Comparison of ENCODE assay signal across 11 mouse cellular contexts in the genomic region with DNA sequence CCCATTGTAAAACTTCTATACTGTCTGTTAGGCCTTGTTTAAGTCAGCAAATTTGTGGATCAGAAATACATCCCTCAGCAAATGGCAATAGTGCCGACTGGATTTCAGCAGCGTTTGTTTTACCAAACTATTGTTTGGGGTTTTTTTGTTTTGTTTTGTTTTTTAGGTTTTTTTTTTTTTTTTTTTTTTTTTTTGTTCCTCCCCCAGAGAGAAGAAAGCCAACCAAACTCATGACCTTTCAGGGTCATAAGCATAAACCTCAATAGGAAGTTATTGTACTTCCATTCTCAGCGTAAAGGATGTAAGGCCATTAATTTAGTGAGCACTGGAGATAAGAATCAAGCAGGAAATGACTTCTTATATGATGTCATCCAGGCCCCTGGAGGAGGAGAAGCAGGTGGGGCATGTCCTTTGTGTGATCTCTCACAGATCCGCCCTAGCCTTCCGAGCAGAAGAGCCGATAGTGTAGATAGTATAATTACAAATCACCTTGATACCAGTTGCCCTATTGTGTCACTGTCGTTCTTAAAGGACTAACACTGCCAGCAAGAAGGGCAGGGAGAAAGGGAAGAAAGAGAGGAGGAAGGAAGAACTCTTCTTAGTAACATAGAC. TPM values are rescaled to one million over a fixed set of nuclear protein-coding genes. Genes with fewer than 3 reads are reported as not detected.
DNase-seq lines count a peak whose midpoint lies in the region; ATAC-seq and TF ChIP-seq lines count a peak whose summit lies in the region.
"Had no signal": no experiment of that assay in that cellular context is flagged by ENCODE, and none has a peak within 500 bp of the region (broad histone marks: within the 10 kb centered on the region; RNA-seq: fewer than 3 reads in every experiment).

No protein-coding gene starts in this region.

- no peaks in the 10 kb centered on the region for H3K27me3 ChIP-seq in embryonic facial prominence, embryonic 11.5 days (ENCODE audit: control insufficient read depth, insufficient read depth, low read length)
- H3K27me3 ChIP-seq in embryonic facial prominence, embryonic 10.5 days (replicated peaks; ENCODE audit: low read depth, poor library complexity, severe bottlenecking) = no peaks in the 10 kb centered on the region; the same call in 1 of the 2 replicates
- H3K27me3 ChIP-seq: forebrain, embryonic 13.5 days; limb, embryonic 15.5 days had no signal

- H3K4me2 ChIP-seq in embryonic facial prominence, embryonic 11.5 days (ENCODE audit: low read depth, low read length) = no peak overlapping the region
- H3K4me2 ChIP-seq: forebrain, embryonic 13.5 days; limb, embryonic 15.5 days had no signal

- 65% methylated on average over 7 of the region's 7 CpGs for WGBS in embryonic facial prominence, embryonic 11.5 days
- 65% methylated on average over 7 of the region's 7 CpGs for WGBS in embryonic facial prominence, embryonic 10.5 days
- WGBS in lung, adult 2 months = 39% methylated on average over 7 of the region's 7 CpGs

- H3K36me3 ChIP-seq in embryonic facial prominence, embryonic 11.5 days (replicated peaks; ENCODE audit: control insufficient read depth, insufficient read depth, low read depth, low read length) = no peaks in the 10 kb centered on the region
- no peaks in the 10 kb centered on the region for H3K36me3 ChIP-seq in embryonic facial prominence, embryonic 10.5 days (replicated peaks)
- H3K36me3 ChIP-seq: limb, embryonic 15.5 days; midbrain, embryonic 10.5 days had no signal

- no peaks in the 10 kb centered on the region for H3K4me1 ChIP-seq in embryonic facial prominence, embryonic 11.5 days (ENCODE audit: control insufficient read depth, insufficient read depth, low read length)
- H3K4me1 ChIP-seq in embryonic facial prominence, embryonic 10.5 days = peaks cover 12% of the 10 kb centered on the region; the same call in 1 of the 2 replicates
- H3K4me1 ChIP-seq in lung, adult 2 months (ENCODE audit: control insufficient read depth, insufficient read depth, low read length) = peaks cover 10% of the 10 kb centered on the region
- H3K4me1 ChIP-seq: forebrain, embryonic 13.5 days; limb, embryonic 15.5 days; midbrain, embryonic 10.5 days had no signal

- TF ChIP-seq CTCF in lung, adult 2 months (IDR thresholded peaks at IDR 0.05; ENCODE audit: insufficient read depth, low read length) = no peak

- peak; percentile 15 for DNase-seq in embryonic facial prominence, embryonic 11.5 days (ENCODE audit: low spot score)
- DNase-seq in embryonic facial prominence, embryonic 10.5 days (ENCODE audit: low spot score) = no peak
- peak; percentile 56 for DNase-seq in lung, postnatal 36 days
- DNase-seq in lung, adult 2 months = no peak
- DNase-seq in thymus, postnatal 4 days = peak; percentile 43
- no peak for DNase-seq in layer of hippocampus, adult 9-11 months
- no peak for DNase-seq in adrenal gland, adult 8-10 months

- H3K9ac ChIP-seq in embryonic facial prominence, embryonic 11.5 days (replicated peaks; ENCODE audit: low read length) = no peak overlapping the region
- H3K9ac ChIP-seq: forebrain, embryonic 13.5 days; limb, embryonic 15.5 days had no signal

- no peaks in the 10 kb centered on the region for H3K9me3 ChIP-seq in embryonic facial prominence, embryonic 11.5 days (replicated peaks; ENCODE audit: control insufficient read depth, low read length)
- H3K9me3 ChIP-seq in embryonic facial prominence, embryonic 10.5 days = no peaks in the 10 kb centered on the region
- H3K9me3 ChIP-seq: forebrain, embryonic 13.5 days; limb, embryonic 15.5 days; midbrain, embryonic 10.5 days had no signal

- H3K4me3 ChIP-seq in embryonic facial prominence, embryonic 11.5 days (ENCODE audit: low read depth, low read length) = no peak overlapping the region
- no peak overlapping the region for H3K4me3 ChIP-seq in embryonic facial prominence, embryonic 10.5 days
- no peak overlapping the region for H3K4me3 ChIP-seq in lung, adult 2 months (replicated peaks; ENCODE audit: extremely low read depth, low read depth, low read length)
- H3K4me3 ChIP-seq: forebrain, embryonic 13.5 days; limb, embryonic 15.5 days; midbrain, embryonic 10.5 days had no signal

- no peak overlapping the region for H3K27ac ChIP-seq in embryonic facial prominence, embryonic 11.5 days (replicated peaks; ENCODE audit: low read depth, low read length)
- no peak overlapping the region for H3K27ac ChIP-seq in embryonic facial prominence, embryonic 10.5 days (replicated peaks)
- H3K27ac ChIP-seq: forebrain, embryonic 13.5 days; limb, embryonic 15.5 days; midbrain, embryonic 10.5 days had no signal

- no peak for TF ChIP-seq POLR2A in lung, adult 2 months (IDR thresholded peaks at IDR 0.05; ENCODE audit: borderline replicate concordance, extremely low read depth, low read depth, low read length)

- no peak for ATAC-seq in embryonic facial prominence, embryonic 11.5 days (replicated peaks; ENCODE audit: insufficient number of reproducible peaks, low FRiP score, low TSS enrichment, low read depth)
- ATAC-seq in megakaryocyte, adult 5-6 weeks (ENCODE audit: poor library complexity, severe bottlenecking) = peak; percentile 88
- ATAC-seq: forebrain, embryonic 13.5 days had no signal

RNA-seq across cellular contexts. Expression of a gene that starts 38.5 kb away (rescaled TPM):
- 33.3 and 34.7 TPM in 2 replicates for polyA plus RNA-seq in embryonic facial prominence, embryonic 11.5 days (2014; fragmentation: Nextera tagmentation; extraction: Ambion mirVana)
- 18.0 and 18.4 TPM in 2 replicates for polyA plus RNA-seq in embryonic facial prominence, embryonic 10.5 days (2016; fragmentation: Nextera tagmentation; extraction: Ambion mirVana)
- 22.8 and 27.0 TPM in 2 replicates for polyA plus RNA-seq in lung, adult 2 months (2012; rRNA removed)
- 61.3 and 66.5 TPM in 2 replicates for total RNA-seq in megakaryocyte, adult 5-6 weeks (2015)
- 64.9 and 75.6 TPM in 2 replicates for total RNA-seq in megakaryocyte, adult 5-6 weeks (2017)
- total RNA-seq in adrenal gland, adult 8-10 months (2022) = 10 to 100 TPM; 23.3 to 29.6 (median 26.4) TPM

Comparison
In these comparisons a context has a peak if more than half of its experiments do, and no peak if none do; other contexts are left out.
1. DNase-seq: peak in embryonic facial prominence, embryonic 11.5 days (single experiment), lung, postnatal 36 days (single experiment) and thymus, postnatal 4 days (single experiment); none in embryonic facial prominence, embryonic 10.5 days (single experiment), lung, adult 2 months (single experiment), layer of hippocampus, adult 9-11 months (single experiment) and adrenal gland, adult 8-10 months (single experiment).